Mouse (Mus musculus): ENCODE data around the gene Lonp1. TPM values are rescaled to one million over a fixed set of nuclear protein-coding genes. Genes with fewer than 3 reads are reported as not detected.

The Lonp1 gene
- polyA plus RNA-seq, 1 experiment from 2014 or later = 48.3 TPM

DNA sequence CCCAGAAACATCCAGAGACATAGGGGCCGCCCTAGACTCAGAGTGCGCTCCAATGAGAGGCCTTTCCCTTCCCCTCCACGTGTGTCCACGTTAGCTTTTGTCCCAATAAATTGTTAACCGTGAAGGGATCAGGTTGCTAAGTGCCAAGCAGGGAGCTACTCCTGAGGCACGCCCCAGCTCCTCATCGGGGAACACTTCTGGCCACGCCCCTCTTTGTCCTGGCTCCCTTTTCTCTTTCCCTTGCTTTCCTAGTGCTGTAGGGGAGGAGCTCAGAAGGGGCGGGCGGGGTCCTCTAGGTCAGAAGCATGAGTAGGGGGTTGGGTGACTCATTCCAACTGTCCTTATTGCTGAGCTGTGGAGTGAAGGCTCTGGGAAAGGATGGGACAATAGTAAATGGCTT lies 37.6 kb upstream of the Lonp1 start:
- peaks cover 4% of the 10 kb centered on the region for H3K4me1 ChIP-seq (ENCODE audit: control insufficient read depth, insufficient read depth, low read length)
- peak; percentile 64 for ATAC-seq (replicated peaks; ENCODE audit: insufficient number of reproducible peaks, low FRiP score, low TSS enrichment, low read depth)
- DNase-seq (ENCODE audit: low spot score) = peak; percentile 69
- 4% methylated on average over 9 of the region's 10 CpGs for WGBS
- peak overlapping the region; percentile 50 for H3K9ac ChIP-seq (replicated peaks; ENCODE audit: low read length)
- H3K27me3 ChIP-seq (ENCODE audit: control insufficient read depth, insufficient read depth, low read length) = no peaks in the 10 kb centered on the region; the same call in 1 of the 2 replicates
- no peak overlapping the region for H3K27ac ChIP-seq (replicated peaks; ENCODE audit: low read depth, low read length)
- H3K4me2 ChIP-seq (ENCODE audit: low read depth, low read length) = peak overlapping the region; percentile 33
- no peak overlapping the region; the same call in 1 of the 2 replicates for H3K4me3 ChIP-seq (ENCODE audit: low read depth, low read length)
- no peaks in the 10 kb centered on the region for H3K9me3 ChIP-seq (replicated peaks; ENCODE audit: control insufficient read depth, low read length)
- no peaks in the 10 kb centered on the region for H3K36me3 ChIP-seq (replicated peaks; ENCODE audit: control insufficient read depth, insufficient read depth, low read depth, low read length)

DNA sequence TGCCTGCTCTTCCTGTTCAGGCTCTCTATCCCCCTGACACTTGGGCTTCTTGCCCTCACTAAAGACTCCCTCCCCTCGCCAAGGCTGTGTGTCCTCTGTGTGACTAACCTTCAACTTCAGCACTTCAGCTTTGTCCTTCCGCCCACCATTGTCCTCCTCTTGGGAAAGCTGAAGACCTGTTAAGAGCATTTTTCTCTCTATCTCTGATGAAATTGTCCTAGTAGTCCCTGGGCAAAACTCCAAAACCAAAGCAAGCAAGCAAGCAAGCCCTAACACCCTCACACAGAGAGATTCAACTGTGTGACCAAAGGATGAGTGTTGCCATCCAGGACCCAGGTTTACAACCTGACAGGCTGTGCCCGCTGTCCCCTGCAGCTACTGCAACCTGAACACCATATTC lies 37.0 kb upstream of the Lonp1 start:
- DNase-seq (ENCODE audit: low spot score) (no peak), ATAC-seq (replicated peaks; ENCODE audit: insufficient number of reproducible peaks, low FRiP score, low TSS enrichment, low read depth) (no peak)
- 71% methylated on average over 3 of the region's 3 CpGs for WGBS
- no peaks in the 10 kb centered on the region; the same call in 1 of the 2 replicates for H3K27me3 ChIP-seq (ENCODE audit: control insufficient read depth, insufficient read depth, low read length)
- peaks cover 4% of the 10 kb centered on the region for H3K4me1 ChIP-seq (ENCODE audit: control insufficient read depth, insufficient read depth, low read length)
- no peaks in the 10 kb centered on the region for H3K9me3 ChIP-seq (replicated peaks; ENCODE audit: control insufficient read depth, low read length)
- H3K36me3 ChIP-seq (replicated peaks; ENCODE audit: control insufficient read depth, insufficient read depth, low read depth, low read length) = no peaks in the 10 kb centered on the region
- H3K9ac ChIP-seq (replicated peaks; ENCODE audit: low read length) = peak overlapping the region; percentile 50
- H3K27ac ChIP-seq (replicated peaks; ENCODE audit: low read depth, low read length) = no peak overlapping the region
- no peak overlapping the region; the same call in 1 of the 2 replicates for H3K4me3 ChIP-seq (ENCODE audit: low read depth, low read length)
- H3K4me2 ChIP-seq (ENCODE audit: low read depth, low read length) = peak overlapping the region; percentile 33; the same call in 1 of the 2 replicates

DNA sequence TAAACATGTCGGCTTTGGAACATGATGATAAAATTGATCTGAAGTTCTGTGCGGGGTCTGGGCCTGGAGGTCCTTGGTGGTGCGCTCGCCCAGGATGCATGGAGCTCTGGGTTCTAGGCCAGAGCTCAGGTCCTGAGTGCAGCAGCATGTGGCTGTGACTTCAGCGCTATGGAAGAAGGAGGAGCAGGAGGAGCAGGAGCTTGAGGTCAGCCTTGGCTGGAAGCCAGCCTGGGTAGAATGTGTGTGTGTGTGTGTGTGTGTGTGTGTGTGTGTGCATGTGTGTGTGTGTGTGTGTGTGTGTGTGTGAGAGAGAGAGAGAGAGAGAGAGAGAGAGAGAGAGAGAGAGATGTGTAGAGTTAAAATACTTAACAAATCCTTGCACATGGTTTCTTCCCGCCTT lies 29.5 kb upstream of the Lonp1 start:
- no peaks in the 10 kb centered on the region for H3K9me3 ChIP-seq (replicated peaks; ENCODE audit: control insufficient read depth, low read length)
- no peak overlapping the region for H3K4me3 ChIP-seq (ENCODE audit: low read depth, low read length)
- no peak for DNase-seq (ENCODE audit: low spot score)
- no peak overlapping the region for H3K27ac ChIP-seq (replicated peaks; ENCODE audit: low read depth, low read length)
- 90% methylated on average over 6 of the region's 6 CpGs for WGBS
- no peaks in the 10 kb centered on the region for H3K4me1 ChIP-seq (ENCODE audit: control insufficient read depth, insufficient read depth, low read length)
- ATAC-seq (replicated peaks; ENCODE audit: insufficient number of reproducible peaks, low FRiP score, low TSS enrichment, low read depth) = no peak
- H3K9ac ChIP-seq (replicated peaks; ENCODE audit: low read length) = no peak overlapping the region
- no peaks in the 10 kb centered on the region for H3K36me3 ChIP-seq (replicated peaks; ENCODE audit: control insufficient read depth, insufficient read depth, low read depth, low read length)
- H3K27me3 ChIP-seq (ENCODE audit: control insufficient read depth, insufficient read depth, low read length) = no peaks in the 10 kb centered on the region
- no peak overlapping the region for H3K4me2 ChIP-seq (ENCODE audit: low read depth, low read length)

DNA sequence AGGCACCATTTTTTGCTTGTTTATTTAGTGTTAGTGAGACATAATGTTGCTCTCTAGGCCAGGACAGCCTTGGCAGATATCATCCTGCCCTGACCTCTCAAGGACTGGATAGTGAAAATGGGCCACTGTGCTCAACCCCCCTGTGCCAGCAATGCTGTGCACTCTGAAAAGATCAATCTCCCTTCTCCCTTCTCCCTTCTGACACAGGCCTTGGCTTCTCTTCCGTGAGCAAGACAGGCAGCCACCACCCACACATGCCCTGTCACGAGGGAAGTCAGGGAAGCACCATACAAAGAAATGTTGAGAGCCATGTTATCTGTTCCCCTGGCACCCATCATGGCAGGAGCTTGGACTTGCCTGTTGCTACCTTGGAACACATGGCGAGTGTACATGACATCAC lies 28.6 kb upstream of the Lonp1 start:
- WGBS = 79% methylated on average over 3 of the region's 3 CpGs
- Histone ChIP-seq H3K27ac (replicated peaks; ENCODE audit: low read depth, low read length) (no peak overlapping the region), H3K9me3 (replicated peaks; ENCODE audit: control insufficient read depth, low read length) (no peaks in the 10 kb centered on the region), H3K27me3 (ENCODE audit: control insufficient read depth, insufficient read depth, low read length) (no peaks in the 10 kb centered on the region), H3K4me1 (ENCODE audit: control insufficient read depth, insufficient read depth, low read length) (no peaks in the 10 kb centered on the region), H3K9ac (replicated peaks; ENCODE audit: low read length) (no peak overlapping the region), H3K4me3 (ENCODE audit: low read depth, low read length) (no peak overlapping the region), H3K4me2 (ENCODE audit: low read depth, low read length) (no peak overlapping the region), H3K36me3 (replicated peaks; ENCODE audit: control insufficient read depth, insufficient read depth, low read depth, low read length) (no peaks in the 10 kb centered on the region)
- ATAC-seq (replicated peaks; ENCODE audit: insufficient number of reproducible peaks, low FRiP score, low TSS enrichment, low read depth) (no peak), DNase-seq (ENCODE audit: low spot score) (no peak)

DNA sequence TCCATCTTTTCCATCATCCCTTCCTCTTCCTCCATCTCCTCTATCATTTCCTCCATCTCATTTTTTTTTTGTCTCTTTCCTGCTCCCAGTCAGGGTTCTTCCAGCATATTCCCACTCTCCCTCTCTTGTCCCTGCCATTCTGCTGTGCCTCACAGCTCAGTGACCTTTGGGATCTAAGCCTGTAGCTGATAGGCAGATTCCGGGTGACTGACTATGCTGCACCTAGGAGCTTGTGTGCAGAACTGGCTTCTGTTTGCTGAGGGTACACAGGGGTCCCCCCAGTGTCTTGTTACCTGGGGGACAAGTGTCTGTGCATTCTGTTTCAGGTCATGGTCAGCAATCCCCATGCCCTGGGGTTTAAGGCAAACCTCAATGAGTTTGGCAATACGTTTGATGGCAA lies 28.1 kb upstream of the Lonp1 start:
- 81% methylated on average over 2 of the region's 2 CpGs for WGBS
- no peaks in the 10 kb centered on the region for H3K27me3 ChIP-seq (ENCODE audit: control insufficient read depth, insufficient read depth, low read length)
- H3K9me3 ChIP-seq (replicated peaks; ENCODE audit: control insufficient read depth, low read length) = no peaks in the 10 kb centered on the region
- H3K4me3 ChIP-seq (ENCODE audit: low read depth, low read length) = no peak overlapping the region
- H3K4me1 ChIP-seq (ENCODE audit: control insufficient read depth, insufficient read depth, low read length) = no peaks in the 10 kb centered on the region
- no peak overlapping the region for H3K27ac ChIP-seq (replicated peaks; ENCODE audit: low read depth, low read length)
- H3K9ac ChIP-seq (replicated peaks; ENCODE audit: low read length) = no peak overlapping the region
- no peak overlapping the region for H3K4me2 ChIP-seq (ENCODE audit: low read depth, low read length)
- no peaks in the 10 kb centered on the region for H3K36me3 ChIP-seq (replicated peaks; ENCODE audit: control insufficient read depth, insufficient read depth, low read depth, low read length)
- ATAC-seq (replicated peaks; ENCODE audit: insufficient number of reproducible peaks, low FRiP score, low TSS enrichment, low read depth) (no peak), DNase-seq (ENCODE audit: low spot score) (no peak)

DNA sequence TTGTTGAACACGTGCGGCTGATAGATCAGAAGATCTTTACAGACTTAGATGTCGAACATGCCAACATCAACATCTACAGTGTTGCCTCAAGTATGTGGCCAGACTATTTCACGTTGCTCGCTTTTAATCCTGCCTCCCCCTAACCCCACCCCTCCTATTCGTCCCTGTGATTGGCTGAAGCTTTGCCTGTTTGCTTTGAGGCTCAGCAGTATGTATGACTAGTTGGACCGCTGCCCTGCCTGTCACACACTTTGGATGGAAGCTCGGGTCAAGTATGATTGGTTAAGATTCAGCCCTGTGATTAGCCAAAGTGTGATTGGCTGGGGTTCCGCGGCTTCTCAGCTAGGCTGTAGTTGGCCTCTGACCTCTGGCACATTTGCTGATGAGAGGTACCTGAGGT lies 25.1 kb upstream of the Lonp1 start:
- H3K4me2 ChIP-seq (ENCODE audit: low read depth, low read length) = no peak overlapping the region
- H3K27me3 ChIP-seq (ENCODE audit: control insufficient read depth, insufficient read depth, low read length) = no peaks in the 10 kb centered on the region
- H3K27ac ChIP-seq (replicated peaks; ENCODE audit: low read depth, low read length) = no peak overlapping the region
- H3K4me3 ChIP-seq (ENCODE audit: low read depth, low read length) = no peak overlapping the region
- no peak for DNase-seq (ENCODE audit: low spot score)
- no peak for ATAC-seq (replicated peaks; ENCODE audit: insufficient number of reproducible peaks, low FRiP score, low TSS enrichment, low read depth)
- H3K36me3 ChIP-seq (replicated peaks; ENCODE audit: control insufficient read depth, insufficient read depth, low read depth, low read length) = no peaks in the 10 kb centered on the region
- H3K9ac ChIP-seq (replicated peaks; ENCODE audit: low read length) = no peak overlapping the region
- no peaks in the 10 kb centered on the region for H3K9me3 ChIP-seq (replicated peaks; ENCODE audit: control insufficient read depth, low read length)
- WGBS = 32% methylated on average over 10 of the region's 10 CpGs
- H3K4me1 ChIP-seq (ENCODE audit: control insufficient read depth, insufficient read depth, low read length) = no peaks in the 10 kb centered on the region

DNA sequence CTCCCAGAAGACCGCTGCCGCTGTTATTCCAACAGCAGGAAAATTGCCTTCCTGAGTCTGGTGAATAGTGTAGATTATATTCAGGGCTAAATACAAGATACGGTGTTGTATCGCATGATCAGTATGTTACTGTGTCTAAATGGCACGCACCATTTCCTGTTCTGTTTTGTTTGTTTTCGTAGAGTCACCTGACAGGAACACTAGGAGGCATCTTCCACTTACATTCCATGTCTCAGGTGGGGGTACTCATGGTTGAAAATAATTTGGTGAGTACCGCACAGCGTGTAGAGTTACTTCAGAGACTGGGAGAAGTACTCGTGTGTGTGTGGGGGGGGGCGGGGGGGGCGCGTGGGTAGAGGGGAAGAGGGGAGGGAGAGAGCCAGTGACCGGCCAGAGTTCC lies 20.9 kb upstream of the Lonp1 start:
- no peaks in the 10 kb centered on the region for H3K9me3 ChIP-seq (replicated peaks; ENCODE audit: control insufficient read depth, low read length)
- H3K27me3 ChIP-seq (ENCODE audit: control insufficient read depth, insufficient read depth, low read length) = no peaks in the 10 kb centered on the region
- 71% methylated on average over 9 of the region's 13 CpGs for WGBS
- DNase-seq (ENCODE audit: low spot score) (no peak), ATAC-seq (replicated peaks; ENCODE audit: insufficient number of reproducible peaks, low FRiP score, low TSS enrichment, low read depth) (no peak)
- no peaks in the 10 kb centered on the region for H3K4me1 ChIP-seq (ENCODE audit: control insufficient read depth, insufficient read depth, low read length)
- H3K4me3 ChIP-seq (ENCODE audit: low read depth, low read length) = no peak overlapping the region
- H3K27ac ChIP-seq (replicated peaks; ENCODE audit: low read depth, low read length) = no peak overlapping the region
- H3K4me2 ChIP-seq (ENCODE audit: low read depth, low read length) = no peak overlapping the region
- H3K36me3 ChIP-seq (replicated peaks; ENCODE audit: control insufficient read depth, insufficient read depth, low read depth, low read length) = no peaks in the 10 kb centered on the region
- H3K9ac ChIP-seq (replicated peaks; ENCODE audit: low read length) = no peak overlapping the region

DNA sequence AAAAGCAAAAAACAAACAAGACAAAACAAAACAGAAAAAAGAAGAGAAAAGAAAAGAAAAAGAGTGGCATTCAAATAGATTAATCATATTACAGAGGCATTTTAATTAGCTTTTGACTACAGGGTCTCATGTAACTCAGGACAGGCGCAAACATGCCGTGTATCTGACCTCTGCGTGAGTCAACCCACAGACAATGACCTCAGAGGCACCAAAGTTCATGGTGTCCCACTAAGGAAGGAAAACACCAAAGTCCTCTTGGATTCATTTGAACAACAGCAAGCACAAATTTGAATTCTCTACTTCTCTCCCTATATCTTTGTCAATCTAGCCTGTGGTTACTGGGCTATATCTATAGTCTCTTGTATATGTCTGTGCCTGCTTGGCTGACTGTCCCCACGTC lies 16.6 kb upstream of the Lonp1 start:
- H3K4me1 ChIP-seq (ENCODE audit: control insufficient read depth, insufficient read depth, low read length) = no peaks in the 10 kb centered on the region
- WGBS = 87% methylated on average over 4 of the region's 4 CpGs
- no peaks in the 10 kb centered on the region for H3K27me3 ChIP-seq (ENCODE audit: control insufficient read depth, insufficient read depth, low read length)
- no peak overlapping the region for H3K4me3 ChIP-seq (ENCODE audit: low read depth, low read length)
- no peak for DNase-seq (ENCODE audit: low spot score)
- no peak for ATAC-seq (replicated peaks; ENCODE audit: insufficient number of reproducible peaks, low FRiP score, low TSS enrichment, low read depth)
- H3K36me3 ChIP-seq (replicated peaks; ENCODE audit: control insufficient read depth, insufficient read depth, low read depth, low read length) = no peaks in the 10 kb centered on the region
- no peak overlapping the region for H3K27ac ChIP-seq (replicated peaks; ENCODE audit: low read depth, low read length)
- H3K9me3 ChIP-seq (replicated peaks; ENCODE audit: control insufficient read depth, low read length) = no peaks in the 10 kb centered on the region
- no peak overlapping the region for H3K4me2 ChIP-seq (ENCODE audit: low read depth, low read length)
- H3K9ac ChIP-seq (replicated peaks; ENCODE audit: low read length) = no peak overlapping the region

Measured in embryonic facial prominence, embryonic 11.5 days (tissue).